Mouse (Mus musculus) fibroblast of lung, adult 2 months (primary cell): ENCODE results near the gene Enah.

Experiments used
- DNase-seq: peaks from one replicate; pipeline ENCODE4 v3.0.0-alpha.2; 2011; ENCODE audit warnings: low read depth

Enah gene

GRCm38 (mm10) chr1:181873086-181873920, 146.5 kb downstream of the Enah start:
- DNase-seq: no peak

GRCm38 (mm10) chr1:181872639-181873038, 147.2 kb downstream of the Enah start:
- DNase-seq: no peak

GRCm38 (mm10) chr1:181866429-181867280, 153.1 kb downstream of the Enah start:
- no peak for DNase-seq

GRCm38 (mm10) chr1:181865863-181866216, 153.9 kb downstream of the Enah start:
- no peak for DNase-seq

- DNase-seq: no peak
Measured at GRCm38 (mm10) chr1:181864971-181865862, 154.6 kb downstream of the Enah start.

GRCm38 (mm10) chr1:181863431-181863830, 156.4 kb downstream of the Enah start:
- DNase-seq: no peak

GRCm38 (mm10) chr1:181862676-181863374, 157.0 kb downstream of the Enah start:
- no peak for DNase-seq

- no peak for DNase-seq
Measured at GRCm38 (mm10) chr1:181861181-181861902, 158.4 kb downstream of the Enah start.

GRCm38 (mm10) chr1:181860659-181861058, 159.1 kb downstream of the Enah start:
- DNase-seq: peak; percentile 76

- DNase-seq: no peak
Measured at GRCm38 (mm10) chr1:181856329-181856728, 163.5 kb downstream of the Enah start.

GRCm38 (mm10) chr1:181854829-181855228, 165.0 kb downstream of the Enah start:
- DNase-seq: no peak

- DNase-seq: no peak
Measured at GRCm38 (mm10) chr1:181853081-181853736, 166.6 kb downstream of the Enah start.

GRCm38 (mm10) chr1:181852466-181852865, 167.3 kb downstream of the Enah start:
- DNase-seq: no peak

- DNase-seq: peak; percentile 62
Measured at GRCm38 (mm10) chr1:181851521-181852310, 168.1 kb downstream of the Enah start.

GRCm38 (mm10) chr1:181850441-181850840, 169.3 kb downstream of the Enah start:
- DNase-seq: no peak

- DNase-seq: no peak
Measured at GRCm38 (mm10) chr1:181848210-181848609, 171.6 kb downstream of the Enah start.

GRCm38 (mm10) chr1:181847396-181847795, 172.4 kb downstream of the Enah start:
- DNase-seq: no peak
